Comparison of ENCODE assay signal across 23 mouse cellular contexts in the genomic region with DNA sequence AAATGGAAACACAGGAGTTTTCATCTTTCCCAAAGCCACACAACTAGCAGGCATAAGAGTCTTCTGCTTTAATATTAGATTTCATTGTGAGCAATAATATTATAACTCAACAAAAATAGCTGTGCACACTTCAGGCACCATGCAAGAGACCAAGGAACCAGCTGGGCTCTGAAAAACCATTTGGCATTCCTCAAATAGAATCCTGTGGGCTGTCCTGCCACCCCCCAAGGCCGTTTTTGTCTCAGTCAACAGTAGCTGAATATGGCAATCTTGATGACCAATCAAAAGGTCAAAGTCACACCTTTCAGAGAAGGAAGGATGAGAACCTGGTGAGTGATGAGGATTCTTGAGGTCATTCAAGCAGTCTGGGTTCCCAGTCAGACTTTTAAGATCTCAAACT. TPM values are rescaled to one million over a fixed set of nuclear protein-coding genes. Genes with fewer than 3 reads are reported as not detected.
"Had no signal": no experiment of that assay in that cellular context is flagged by ENCODE, and none has a peak within 500 bp of the region (broad histone marks: within the 10 kb centered on the region; RNA-seq: fewer than 3 reads in every experiment).

No protein-coding gene starts in this region.

- H3K4me3 ChIP-seq: intestine, embryonic 15.5 days; kidney, embryonic 15.5 days; liver, embryonic 13.5 days; midbrain, embryonic 12.5 days; midbrain, embryonic 15.5 days; neural tube, embryonic 13.5 days had no signal

- H3K36me3 ChIP-seq: intestine, embryonic 15.5 days; kidney, embryonic 15.5 days; liver, embryonic 13.5 days; midbrain, embryonic 12.5 days; midbrain, embryonic 15.5 days; neural tube, embryonic 13.5 days had no signal

- H3K4me2 ChIP-seq: intestine, embryonic 15.5 days; kidney, embryonic 15.5 days; liver, embryonic 13.5 days; midbrain, embryonic 12.5 days; midbrain, embryonic 15.5 days; neural tube, embryonic 13.5 days had no signal

- H3K27me3 ChIP-seq: intestine, embryonic 15.5 days; kidney, embryonic 15.5 days; liver, embryonic 13.5 days; midbrain, embryonic 12.5 days; midbrain, embryonic 15.5 days; neural tube, embryonic 13.5 days had no signal

- DNase-seq: kidney, adult 11 months; kidney, adult 8-10 months; kidney, postnatal 10 days; kidney, postnatal 36 days; liver, embryonic 13.5 days; lung, adult 2 months; lung, postnatal 14 days; retina, postnatal 1 day; spleen, adult 18-20 months; thymus, adult 2 months; thymus, postnatal 14 days; thymus, postnatal 4 days had no signal

RNA-seq across cellular contexts. Expression of gene Sntn, which starts 16.0 kb away (rescaled TPM):
- polyA plus RNA-seq: intestine, embryonic 15.5 days; kidney, embryonic 15.5 days; limb, embryonic 11.5 days; limb, embryonic 14.5 days; liver, adult 2 months; liver, embryonic 13.5 days; liver, embryonic 16.5 days; macrophage; midbrain, embryonic 12.5 days; midbrain, embryonic 15.5 days; neural tube, embryonic 13.5 days; stomach, embryonic 16.5 days; thymus, adult 2 months had no signal
